Mouse (Mus musculus) stomach, embryonic 16.5 days (tissue): ENCODE results near the gene Cdh16. TPM values are rescaled to one million over a fixed set of nuclear protein-coding genes. Genes with fewer than 3 reads are reported as not detected.

ENCODE experiments used
- polyA plus RNA-seq: library from polyadenylated mRNA; unstranded; fragments of >200 nt; fragmentation: Nextera tagmentation; extraction: Ambion mirVana; gene quantifications from 2 replicates; pipeline ENCODE4 v1.2.1, GENCODE M21; 2015

Gene Cdh16
- polyA plus RNA-seq, 1 experiment from 2014 or later = 2.0 TPM

Other genes starting within 250 kb of the Cdh16 start
- 4.3 and 4.7 TPM in 2 replicates for gene Cmtm4, start 228.6 kb downstream of the Cdh16 start, polyA plus RNA-seq
- gene Dync1li2, start 181.3 kb downstream of the Cdh16 start, polyA plus RNA-seq = 63.5 and 67.6 TPM in 2 replicates
- 0.14 and 0.20 TPM in 2 replicates for gene Terb1, start 114.5 kb downstream of the Cdh16 start, polyA plus RNA-seq
- 86.4 and 89.4 TPM in 2 replicates for gene Nae1, start 89.8 kb downstream of the Cdh16 start, polyA plus RNA-seq
- gene Car7, start 89.7 kb downstream of the Cdh16 start, polyA plus RNA-seq = 1.5 and 1.6 TPM in 2 replicates
- 13.3 and 14.1 TPM in 2 replicates for gene Pdp2, start 32.9 kb downstream of the Cdh16 start, polyA plus RNA-seq
- 9.2 and 14.4 TPM in 2 replicates for gene Rrad, start 6.9 kb upstream of the Cdh16 start, polyA plus RNA-seq
- 92.6 and 93.6 TPM in 2 replicates for gene Ciao2b, start 17.6 kb upstream of the Cdh16 start, polyA plus RNA-seq
- gene Ces2a, start 109.6 kb upstream of the Cdh16 start, polyA plus RNA-seq = 1.3 and 1.4 TPM in 2 replicates
- gene Ces2b, start 207.2 kb upstream of the Cdh16 start, polyA plus RNA-seq = 1.0 and 1.5 TPM in 2 replicates
- gene Ces2c, start 222.7 kb upstream of the Cdh16 start, polyA plus RNA-seq = 1.4 and 2.2 TPM in 2 replicates